Mouse (Mus musculus) hindbrain, embryonic 11.5 days (tissue): Measurements from ENCODE around the gene Fam111a. TPM values are rescaled to one million over a fixed set of nuclear protein-coding genes. Genes with fewer than 3 reads are reported as not detected.
A peak's percentile ranks its signal among the peaks of the same experiment; 100 is the strongest.

Experiments used
- ATAC-seq: fragments of 200-750 bp; cut with Nextera tagmentation; 2 replicates; pipeline ENCODE4 v1.8.0; 2017; ENCODE audit warnings: mild to moderate bottlenecking, moderate TSS enrichment, moderate library complexity; ENCODE audit not compliant: low FRiP score
- DNase-seq: peaks from one replicate; pipeline ENCODE4 v3.0.0-alpha.2; 2015; ENCODE audit warnings: low spot score
- H3K27ac ChIP-seq: fragments of 300-500 bp; sonication (generic); 2 replicates; pipeline ENCODE4 v1.5.1; 2014; ENCODE audit warnings: mild to moderate bottlenecking, low read depth, low read length
- H3K27me3 ChIP-seq: fragments of 300-500 bp; sonication (generic); 2 replicates; pipeline ENCODE4 v1.6.1; 2014; ENCODE audit warnings: mild to moderate bottlenecking, low read length, moderate library complexity, mixed read lengths; ENCODE audit not compliant: control insufficient read depth, insufficient read depth
- H3K36me3 ChIP-seq: fragments of 300-500 bp; sonication (generic); 2 replicates; pipeline ENCODE4 v1.6.1; 2014; ENCODE audit warnings: mild to moderate bottlenecking, low read length, moderate library complexity, mixed read lengths; ENCODE audit not compliant: control insufficient read depth, insufficient read depth
- H3K4me1 ChIP-seq: fragments of 300-500 bp; sonication (generic); replicated peaks from 2 replicates; pipeline ENCODE4 v1.6.1; 2014; ENCODE audit warnings: low read length, mixed read lengths; ENCODE audit not compliant: control insufficient read depth, insufficient read depth
- H3K4me2 ChIP-seq: fragments of 300-500 bp; sonication (generic); replicated peaks from 2 replicates; pipeline ENCODE4 v1.6.1; 2014; ENCODE audit warnings: mild to moderate bottlenecking, low read depth, low read length
- H3K4me3 ChIP-seq: fragments of 300-500 bp; sonication (generic); 2 replicates; pipeline ENCODE4 v1.5.1; 2014; ENCODE audit warnings: low read depth, low read length
- H3K9ac ChIP-seq: fragments of 300-500 bp; sonication (generic); 2 replicates; pipeline ENCODE4 v1.6.1; 2014; ENCODE audit warnings: low read depth, low read length
- H3K9me3 ChIP-seq: fragments of 300-500 bp; sonication (generic); 2 replicates; pipeline ENCODE4 v1.6.1; 2016; ENCODE audit warnings: low read length; ENCODE audit not compliant: control insufficient read depth
- WGBS: fragments of 180-500 bp; shearing (Covaris S2); extraction: QIAGEN DNeasy Blood & Tissue Kit; methylation state at CpG from one replicate; pipeline ENCODE4 v1.1.7; 2014; 5-methylcytosine and 5-hydroxymethylcytosine counted together
- polyA plus RNA-seq: library from polyadenylated mRNA; unstranded; fragments of >200 nt; fragmentation: Nextera tagmentation; extraction: Ambion mirVana; gene quantifications from 2 replicates; pipeline ENCODE4 v1.2.1, GENCODE M21; 2014

Gene Fam111a
- polyA plus RNA-seq, 1 experiment from 2014 or later = 22.1 TPM

GRCm38 (mm10) chr19:12591908-12592307 is 46.4 kb downstream of the Fam111a start:
- no peaks in the 10 kb centered on the region for H3K9me3 ChIP-seq
- peak; percentile 55; the same call in 1 of the 2 replicates for ATAC-seq
- H3K9ac ChIP-seq = no peak overlapping the region
- H3K4me3 ChIP-seq = no peak overlapping the region
- DNase-seq = peak; percentile 74
- H3K36me3 ChIP-seq = no peaks in the 10 kb centered on the region
- H3K4me2 ChIP-seq = no peak overlapping the region
- no peaks in the 10 kb centered on the region for H3K27me3 ChIP-seq
- WGBS = 16% methylated on average over 1 of the region's 1 CpGs
- no peaks in the 10 kb centered on the region for H3K4me1 ChIP-seq
- H3K27ac ChIP-seq = no peak overlapping the region

GRCm38 (mm10) chr19:12595135-12595529 is 49.6 kb downstream of the Fam111a start:
- Histone ChIP-seq H3K27me3 (no peaks in the 10 kb centered on the region), H3K9ac (no peak overlapping the region), H3K4me1 (no peaks in the 10 kb centered on the region), H3K9me3 (no peaks in the 10 kb centered on the region), H3K4me3 (peak overlapping the region; percentile 63), H3K27ac (no peak overlapping the region), H3K4me2 (peak overlapping the region; percentile 97; the same call in 1 of the 2 replicates), H3K36me3 (no peaks in the 10 kb centered on the region)
- ATAC-seq (no peak), DNase-seq (no peak)
- 65% methylated on average over 2 of the region's 2 CpGs for WGBS

GRCm38 (mm10) chr19:12595530-12596289 is 50.2 kb downstream of the Fam111a start:
- no peaks in the 10 kb centered on the region for H3K36me3 ChIP-seq
- peak overlapping the region; percentile 97 for H3K4me2 ChIP-seq
- DNase-seq (peak; percentile 66), ATAC-seq (peak; percentile 87)
- H3K27ac ChIP-seq = no peak overlapping the region
- H3K9me3 ChIP-seq = no peaks in the 10 kb centered on the region
- H3K9ac ChIP-seq = peak overlapping the region; percentile 56
- H3K27me3 ChIP-seq = no peaks in the 10 kb centered on the region
- no peaks in the 10 kb centered on the region for H3K4me1 ChIP-seq
- H3K4me3 ChIP-seq = peak overlapping the region; percentile 63
- WGBS = under 1% methylated on average over 41 of the region's 49 CpGs

- no peaks in the 10 kb centered on the region for H3K9me3 ChIP-seq
- H3K4me3 ChIP-seq = peak overlapping the region; percentile 63
- WGBS = 21% methylated on average over 21 of the region's 23 CpGs
- no peaks in the 10 kb centered on the region for H3K27me3 ChIP-seq
- no peak overlapping the region for H3K27ac ChIP-seq
- H3K4me2 ChIP-seq = peak overlapping the region; percentile 97
- DNase-seq = no peak
- peak; percentile 68; the same call in 1 of the 2 replicates for ATAC-seq
- no peaks in the 10 kb centered on the region for H3K4me1 ChIP-seq
- H3K9ac ChIP-seq = peak overlapping the region; percentile 56
- no peaks in the 10 kb centered on the region for H3K36me3 ChIP-seq
These were observed 50.9 kb downstream of the Fam111a start for GRCm38 (mm10) chr19:12596290-12597072.

GRCm38 (mm10) chr19:12597073-12597405 is 51.5 kb downstream of the Fam111a start:
- no peak overlapping the region for H3K4me3 ChIP-seq
- H3K9me3 ChIP-seq = no peaks in the 10 kb centered on the region
- DNase-seq (no peak), ATAC-seq (no peak)
- no peaks in the 10 kb centered on the region for H3K36me3 ChIP-seq
- H3K4me1 ChIP-seq = no peaks in the 10 kb centered on the region
- H3K27me3 ChIP-seq = no peaks in the 10 kb centered on the region
- H3K4me2 ChIP-seq = no peak overlapping the region
- WGBS = 65% methylated on average over 3 of the region's 3 CpGs
- no peak overlapping the region for H3K9ac ChIP-seq
- no peak overlapping the region for H3K27ac ChIP-seq

GRCm38 (mm10) chr19:12598674-12599073 is 53.1 kb downstream of the Fam111a start:
- ATAC-seq (no peak), DNase-seq (no peak)
- Histone ChIP-seq H3K4me1 (no peaks in the 10 kb centered on the region), H3K36me3 (no peaks in the 10 kb centered on the region), H3K4me3 (no peak overlapping the region), H3K9ac (no peak overlapping the region), H3K27me3 (no peaks in the 10 kb centered on the region), H3K9me3 (no peaks in the 10 kb centered on the region), H3K27ac (no peak overlapping the region), H3K4me2 (no peak overlapping the region)
- WGBS = 72% methylated on average over 3 of the region's 3 CpGs

- no peak within 1 kb of the TSS for H3K9ac ChIP-seq
- ATAC-seq (no peak), DNase-seq (no peak)
- no peak within 1 kb of the TSS for H3K4me3 ChIP-seq
- no peak within 1 kb of the TSS for H3K4me2 ChIP-seq
- H3K27ac ChIP-seq = no peak within 1 kb of the TSS
- H3K36me3 ChIP-seq = no peaks in the 10 kb centered on the region
- 81% methylated on average over 1 of the region's 1 CpGs for WGBS
- H3K4me1 ChIP-seq = no peaks in the 10 kb centered on the region
- no peaks in the 10 kb centered on the region for H3K27me3 ChIP-seq
- no peaks in the 10 kb centered on the region for H3K9me3 ChIP-seq
These were observed 54.1 kb downstream of the Fam111a start, which contains the start of gene Gm4952 for GRCm38 (mm10) chr19:12599674-12600073. TSS of gene Gm4952 (plus strand) at chr19:12599974.

GRCm38 (mm10) chr19:12600684-12601480 is 55.3 kb downstream of the Fam111a start:
- H3K27me3 ChIP-seq = no peaks in the 10 kb centered on the region
- no peak for ATAC-seq
- no peak overlapping the region for H3K27ac ChIP-seq
- H3K4me2 ChIP-seq = no peak overlapping the region
- DNase-seq = no peak
- H3K36me3 ChIP-seq = no peaks in the 10 kb centered on the region
- WGBS = 35% methylated on average over 2 of the region's 2 CpGs
- no peaks in the 10 kb centered on the region for H3K4me1 ChIP-seq
- H3K9ac ChIP-seq = no peak overlapping the region
- no peak overlapping the region for H3K4me3 ChIP-seq
- no peaks in the 10 kb centered on the region for H3K9me3 ChIP-seq
